Mouse (Mus musculus) brain, embryonic 14.5 days (tissue): ENCODE measurements around the gene Ctdsp2.

Experiments used
- CTCF ChIP-seq: fragments of 200-500 bp; IDR thresholded peaks from 2 replicates; pipeline ENCODE4 v1.5.1; 2012; ENCODE audit warnings: inconsistent platforms, mild to moderate bottlenecking, moderate library complexity, borderline replicate concordance; ENCODE audit not compliant: insufficient read depth, insufficient read length; ENCODE audit errors: extremely low read depth
- POLR2A ChIP-seq: fragments of 200-500 bp; IDR thresholded peaks from 2 replicates; pipeline ENCODE4 v1.6.1; 2012; ENCODE audit warnings: mild to moderate bottlenecking, inconsistent platforms, borderline replicate concordance; ENCODE audit not compliant: poor library complexity, insufficient read depth, insufficient read length, severe bottlenecking; ENCODE audit errors: extremely low read depth

DNA sequence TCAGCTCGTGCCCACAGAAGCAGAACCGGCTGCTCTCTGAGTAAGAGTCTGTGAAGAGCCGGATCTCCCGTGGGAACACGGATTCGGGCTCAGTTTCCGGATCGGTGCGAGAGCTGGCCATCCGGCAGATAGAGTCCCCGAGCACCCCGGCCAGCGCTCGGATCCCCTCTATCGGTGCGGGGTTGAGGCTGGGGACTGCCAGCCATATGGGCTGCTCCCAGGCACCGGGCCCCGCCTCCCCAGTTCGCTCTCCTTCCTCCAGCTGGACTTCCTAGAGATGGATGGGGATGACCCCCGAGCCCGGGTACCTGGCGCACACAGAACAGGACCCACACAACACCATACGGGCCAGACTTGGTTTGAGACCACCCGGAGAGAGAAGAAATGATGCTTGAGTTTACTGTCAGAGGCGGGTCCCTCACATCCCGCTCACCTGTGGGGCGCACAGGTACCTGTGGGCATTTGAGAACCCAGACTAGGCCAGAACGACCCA, 62.8 kb downstream of the Ctdsp2 start, which contains the start of the genes Mettl1 and Eef1akmt3:
- no peak for TF ChIP-seq POLR2A
- no peak for TF ChIP-seq CTCF
